Mouse (Mus musculus) heart, postnatal 36 days (tissue): ENCODE results near the gene Crocc2. TPM values are rescaled to one million over a fixed set of nuclear protein-coding genes. Genes with fewer than 3 reads are reported as not detected.

Source experiments
- DNase-seq, 2 experiments: peaks; one replicate each; pipeline ENCODE4 v3.0.0; 2021 to 2022
- intact Hi-C: fragments of 180-260 bp; cut with DNase I; formaldehyde crosslinking; loops from one replicate; pipeline ENCODE4 v1.15.1; 2025
- total RNA-seq, 2 experiments: library from RNA; stranded (reverse); gene quantifications; 2 replicates each; pipeline ENCODE4 v1.2.3; 2021

The Crocc2 gene
- not detected for total RNA-seq

GRCm38 (mm10) chr1:93168295-93168775, at the start of gene Crocc2:
TSS of gene Crocc2 (plus strand) at chr1:93168725.
- no peak for DNase-seq
- intact Hi-C loops, result no loop called here

- no peak for DNase-seq
- intact Hi-C loops, result no loop called here
Observed at GRCm38 (mm10) chr1:93118816-93119215, 49.7 kb upstream of the Crocc2 start.

GRCm38 (mm10) chr1:93123179-93123854, 45.2 kb upstream of the Crocc2 start:
- intact Hi-C loops, result no loop called here
- DNase-seq, result no peak

- no peak for DNase-seq
- intact Hi-C loops, result no loop called here
Observed at GRCm38 (mm10) chr1:93124066-93124465, 44.5 kb upstream of the Crocc2 start.

- DNase-seq, result no peak
- intact Hi-C loops, result loop anchor here (5.0 kb wide), 1 partner anchor 168 kb away; no protein-coding TSS in a partner anchor
Observed at GRCm38 (mm10) chr1:93125256-93125655, 43.3 kb upstream of the Crocc2 start.

GRCm38 (mm10) chr1:93128209-93128608, 40.3 kb upstream of the Crocc2 start:
- intact Hi-C loops, result loop anchor here (5.0 kb wide), 1 partner anchor 171 kb away; no protein-coding TSS in a partner anchor
- DNase-seq, result no peak

GRCm38 (mm10) chr1:93128710-93129349, 39.7 kb upstream of the Crocc2 start:
- intact Hi-C loops, result loop anchor here (5.0 kb wide), 1 partner anchor 172 kb away; no protein-coding TSS in a partner anchor
- DNase-seq, result peak; percentile 39 to 50

GRCm38 (mm10) chr1:93130242-93130983, 38.1 kb upstream of the Crocc2 start:
- intact Hi-C loops, result no loop called here

GRCm38 (mm10) chr1:93132676-93133075, 35.8 kb upstream of the Crocc2 start:
- intact Hi-C loops, result no loop called here
- DNase-seq, result no peak

More at GRCm38 (mm10) chr1:93130242-93130983, 38.1 kb upstream of the Crocc2 start:
- DNase-seq, result no peak

GRCm38 (mm10) chr1:93135036-93135526, 33.4 kb upstream of the Crocc2 start, which contains the start of gene Agxt:
TSS of gene Agxt (plus strand) at chr1:93135240.
- DNase-seq, result no peak
- intact Hi-C loops, result no loop called here

GRCm38 (mm10) chr1:93138534-93138933, 30.0 kb upstream of the Crocc2 start:
- DNase-seq, result no peak

GRCm38 (mm10) chr1:93139713-93140112, 28.8 kb upstream of the Crocc2 start:
- DNase-seq, result no peak
- intact Hi-C loops, result no loop called here

More at GRCm38 (mm10) chr1:93138534-93138933, 30.0 kb upstream of the Crocc2 start:
- intact Hi-C loops, result no loop called here

GRCm38 (mm10) chr1:93142871-93143270, 25.7 kb upstream of the Crocc2 start:
- no peak for DNase-seq

GRCm38 (mm10) chr1:93144176-93144575, 24.3 kb upstream of the Crocc2 start:
- peak in 1 of 2 experiments; percentile 16 for DNase-seq
- intact Hi-C loops, result no loop called here

More at GRCm38 (mm10) chr1:93142871-93143270, 25.7 kb upstream of the Crocc2 start:
- intact Hi-C loops, result no loop called here

GRCm38 (mm10) chr1:93150907-93151661, 17.4 kb upstream of the Crocc2 start:
- no peak for DNase-seq
- intact Hi-C loops, result no loop called here

GRCm38 (mm10) chr1:93157566-93157965, 11.0 kb upstream of the Crocc2 start:
- intact Hi-C loops, result no loop called here
- DNase-seq, result no peak

- intact Hi-C loops, result no loop called here
- no peak for DNase-seq
Observed at GRCm38 (mm10) chr1:93158916-93159315, 9.6 kb upstream of the Crocc2 start.

GRCm38 (mm10) chr1:93159566-93160500, 8.7 kb upstream of the Crocc2 start:
- intact Hi-C loops, result no loop called here
- DNase-seq, result no peak
